Mouse (Mus musculus) kidney, adult 2 months (tissue): ENCODE results near the gene Hormad1.

Experiments used
- CTCF ChIP-seq: fragments of 200-500 bp; conservative IDR thresholded peaks from 2 replicates; pipeline ENCODE4 v1.5.1; 2011; ENCODE audit warnings: low read depth, mild to moderate bottlenecking, control low read depth, low read length, moderate library complexity, mixed read lengths; ENCODE audit not compliant: insufficient read depth, insufficient read length
- POLR2A ChIP-seq: fragments of 200-500 bp; IDR thresholded peaks from one replicate; pipeline ENCODE4 v1.6.1; 2011; ENCODE audit warnings: low read depth, low read length, control low read depth

- TF ChIP-seq POLR2A, result no peak
- no peak for TF ChIP-seq CTCF
These were observed 39.4 kb upstream of the Hormad1 start for GRCm38 (mm10) chr3:95520100-95520499.
